Mouse (Mus musculus) CH12.LX (cell line): ENCODE results near the gene Nos1. TPM values are rescaled to one million over a fixed set of nuclear protein-coding genes. Genes with fewer than 3 reads are reported as not detected.

ENCODE experiments used
- DNase-seq: peaks from one replicate; pipeline ENCODE4 v3.0.0-alpha.2; 2013; ENCODE audit errors: extremely low read depth
- H3K27ac ChIP-seq: 2 replicates; pipeline ENCODE4 v1.5.1; 2012; ENCODE audit warnings: low read depth, mild to moderate bottlenecking, control low read depth, moderate library complexity; ENCODE audit not compliant: insufficient read depth
- H3K27me3 ChIP-seq: replicated peaks from 2 replicates; pipeline ENCODE3; 2012; ENCODE audit warnings: inconsistent platforms
- H3K36me3 ChIP-seq, 2 experiments: replicated peaks in 1 of 2; 2 replicates each; pipeline versions ENCODE3 to v1.6.1; 2012; ENCODE audit warnings: inconsistent platforms in 1 of 2, low read length in 1 of 2, mild to moderate bottlenecking in 1 of 2, mixed read lengths in 1 of 2, moderate library complexity in 1 of 2; ENCODE audit not compliant: control insufficient read depth in 1 of 2, insufficient read depth in 1 of 2
- H3K4me1 ChIP-seq, 2 experiments: 2 replicates each; pipeline ENCODE4 v1.6.1; 2012; ENCODE audit warnings: inconsistent platforms in 1 of 2, moderate library complexity in 1 of 2; ENCODE audit not compliant: insufficient read depth in 2 of 2, control insufficient read depth in 1 of 2
- H3K4me2 ChIP-seq: 2 replicates; pipeline ENCODE4 v1.6.1; 2012; ENCODE audit warnings: low read depth, mild to moderate bottlenecking, control low read depth; ENCODE audit not compliant: poor library complexity, insufficient read depth, severe bottlenecking
- H3K4me3 ChIP-seq, 3 experiments: fragments of 150-350 bp in 1 of 3; sonication (generic) in 1 of 3; replicated peaks in 1 of 3; 2 replicates each; pipeline versions ENCODE3 to v1.5.1; 2011 to 2012; ENCODE audit warnings: low read depth in 2 of 3, low read length in 2 of 3, mild to moderate bottlenecking in 2 of 3, moderate library complexity in 2 of 3, control low read depth in 1 of 3, improper control_type of control experiment in 1 of 3, inconsistent platforms in 1 of 3, mixed read lengths in 1 of 3; ENCODE audit not compliant: poor library complexity in 1 of 3
- H3K79me2 ChIP-seq: replicated peaks from 2 replicates; pipeline ENCODE4 v1.6.1; 2012; ENCODE audit warnings: mild to moderate bottlenecking, moderate library complexity; ENCODE audit not compliant: control insufficient read depth, poor library complexity, insufficient read depth, severe bottlenecking; ENCODE audit errors: extremely low read depth
- H3K9ac ChIP-seq: 2 replicates; pipeline ENCODE4 v1.6.1; 2012; ENCODE audit warnings: low read depth, mild to moderate bottlenecking, control low read depth, moderate library complexity; ENCODE audit not compliant: insufficient read depth
- H3K9me3 ChIP-seq: replicated peaks from 2 replicates; pipeline ENCODE3; 2012; ENCODE audit warnings: low read length, inconsistent platforms, mixed read lengths
- CHD1 ChIP-seq: IDR thresholded peaks from 2 replicates; pipeline ENCODE4 v1.6.1; 2012; ENCODE audit warnings: low read depth, low read length, improper control_type of control experiment, inconsistent platforms
- ELF1 ChIP-seq: IDR thresholded peaks from 2 replicates; pipeline ENCODE4 v1.6.1; 2014; ENCODE audit warnings: low read depth, mild to moderate bottlenecking, inconsistent platforms, low read length, improper control_type of control experiment
- HCFC1 ChIP-seq: IDR thresholded peaks from 2 replicates; pipeline ENCODE4 v1.6.1; 2012; ENCODE audit warnings: low read depth, mild to moderate bottlenecking, inconsistent platforms, low read length, improper control_type of control experiment
- JUN ChIP-seq: IDR thresholded peaks from 2 replicates; pipeline ENCODE4 v1.6.1; 2011; ENCODE audit warnings: low read depth, mild to moderate bottlenecking, low read length, improper control_type of control experiment, moderate library complexity; ENCODE audit not compliant: insufficient read depth
- MAX ChIP-seq: IDR thresholded peaks from 2 replicates; pipeline ENCODE4 v1.6.1; 2011; ENCODE audit warnings: low read length, improper control_type of control experiment
- MAZ ChIP-seq: IDR thresholded peaks from 2 replicates; pipeline ENCODE4 v1.6.1; 2012; ENCODE audit warnings: low read depth, mild to moderate bottlenecking, inconsistent platforms, low read length, improper control_type of control experiment, moderate library complexity
- MXI1 ChIP-seq: IDR thresholded peaks from 2 replicates; pipeline ENCODE4 v1.6.1; 2011; ENCODE audit warnings: mild to moderate bottlenecking, low read depth, low read length, improper control_type of control experiment
- MYC ChIP-seq: IDR thresholded peaks from 2 replicates; pipeline ENCODE4 v1.6.1; 2011; ENCODE audit warnings: low read depth, mild to moderate bottlenecking, improper control_type of control experiment, low read length
- RAD21 ChIP-seq: IDR thresholded peaks from 2 replicates; pipeline ENCODE4 v1.6.1; 2011; ENCODE audit warnings: low read depth, mild to moderate bottlenecking, low read length, improper control_type of control experiment, moderate library complexity
- SIN3A ChIP-seq: IDR thresholded peaks from 2 replicates; pipeline ENCODE4 v1.6.1; 2012; ENCODE audit warnings: low read length, improper control_type of control experiment, inconsistent platforms
- TBP ChIP-seq: conservative IDR thresholded peaks from 2 replicates; pipeline ENCODE4 v1.6.1; 2011; ENCODE audit warnings: low read depth, low read length, improper control_type of control experiment
- TCF12 ChIP-seq: IDR thresholded peaks from 2 replicates; pipeline ENCODE4 v1.6.1; 2014; ENCODE audit warnings: low read depth, mild to moderate bottlenecking, inconsistent platforms, low read length, improper control_type of control experiment
- USF1 ChIP-seq: IDR thresholded peaks from 2 replicates; pipeline ENCODE4 v1.6.1; 2014; ENCODE audit warnings: low read depth, mild to moderate bottlenecking, inconsistent platforms, low read length, improper control_type of control experiment
- ZC3H11A ChIP-seq: IDR thresholded peaks from 2 replicates; pipeline ENCODE4 v1.6.1; 2012; ENCODE audit warnings: low read depth, mild to moderate bottlenecking, inconsistent platforms, low read length, improper control_type of control experiment
- ZKSCAN1 ChIP-seq: IDR thresholded peaks from 2 replicates; pipeline ENCODE4 v1.6.1; 2012; ENCODE audit warnings: low read depth, inconsistent platforms, low read length, improper control_type of control experiment, borderline replicate concordance
- ZMIZ1 ChIP-seq: IDR thresholded peaks from 2 replicates; pipeline ENCODE4 v1.6.1; 2012; ENCODE audit warnings: low read depth, mild to moderate bottlenecking, inconsistent platforms, low read length, improper control_type of control experiment
- ZNF384 ChIP-seq: IDR thresholded peaks from 2 replicates; pipeline ENCODE4 v1.6.1; 2012; ENCODE audit warnings: low read depth, low read length, improper control_type of control experiment, inconsistent platforms
- dilution Hi-C: fragments of 300-500 bp; cut with MboI; formaldehyde crosslinking; loops from 2 replicates; pipeline ENCODE4 v1.14.3; 2020; ENCODE audit warnings: low sequenced_read_pairs; ENCODE audit not compliant: extremely low pct_unique_long_range_greater_than_20kb, extremely low pct_ligation_motif_present
- in situ Hi-C: fragments of 300-500 bp; cut with MboI; formaldehyde crosslinking; loops from 3 replicates; pipeline ENCODE4 v1.14.3; 2019; ENCODE audit warnings: low sequenced_read_pairs, low pct_ligation_motif_present, low pct_unique_long_range_greater_than_20kb, mixed read lengths
- polyA plus RNA-seq: library from polyadenylated mRNA; unstranded; fragments of >175 nt; gene quantifications from 2 replicates; pipeline ENCODE4 v1.2.1, GENCODE M21; 2012; ENCODE audit warnings: low read depth; ENCODE audit not compliant: insufficient read length
- total RNA-seq, 2 experiments: library from RNA; depleted of rRNA; stranded (reverse); fragments of 300-350 nt in 1 of 2; fragments of >200 nt in 1 of 2; gene quantifications; 2 replicates each; pipeline ENCODE4 v1.2.3; 2012 to 2014

Gene Nos1
- total and polyA plus RNA-seq, 3 experiments: 2.4 to 17.0 (median 5.6) TPM

GRCm38 (mm10) chr5:117842699-117843098 is 61.9 kb downstream of the Nos1 start:
- DNase-seq: no peak
- Histone ChIP-seq H3K4me1 (peaks cover 0 to 5% of the 10 kb centered on the region in 2 experiments; a peak in 2 of 4 replicates), H3K27ac (no peak overlapping the region), H3K36me3 (no peaks in the 10 kb centered on the region), H3K27me3 (peaks cover 6% of the 10 kb centered on the region), H3K9ac (no peak overlapping the region), H3K79me2 (no peaks in the 10 kb centered on the region)
- dilution Hi-C loops: no loop called here
- TF ChIP-seq ZNF384 (no peak), MXI1 (no peak), JUN (no peak), ZMIZ1 (no peak), ZKSCAN1 (no peak), RAD21 (no peak), CHD1 (no peak), ELF1 (no peak), MYC (no peak), TCF12 (no peak), ZC3H11A (no peak), MAZ (no peak), MAX (no peak), USF1 (no peak)
- TF ChIP-seq, all 38 proteins: peak for 0
- Histone ChIP-seq H3K4me3 (no peak overlapping the region), H3K9me3 (no peaks in the 10 kb centered on the region), H3K4me2 (no peak overlapping the region)
- in situ Hi-C loops: no loop called here

- DNase-seq: peak; percentile 46
- H3K27me3 ChIP-seq: peaks cover 6% of the 10 kb centered on the region
- H3K36me3 ChIP-seq: no peaks in the 10 kb centered on the region
- no peaks in the 10 kb centered on the region for H3K9me3 ChIP-seq
- H3K27ac ChIP-seq: no peak overlapping the region
- H3K4me3 ChIP-seq: no peak overlapping the region
- H3K79me2 ChIP-seq: no peaks in the 10 kb centered on the region
- H3K9ac ChIP-seq: no peak overlapping the region
- dilution Hi-C loops: no loop called here
- no peak overlapping the region for H3K4me2 ChIP-seq
- TF ChIP-seq SIN3A (peak; percentile 67; the same call in 1 of the 2 replicates), HCFC1 (no peak), MXI1 (peak; percentile 44; the same call in 1 of the 2 replicates), TBP (no peak)
- TF ChIP-seq, all 38 proteins: peak for 2
- in situ Hi-C loops: no loop called here
- peaks cover 0 to 5% of the 10 kb centered on the region in 2 experiments; a peak in 1 of 4 replicates for H3K4me1 ChIP-seq
Observed at GRCm38 (mm10) chr5:117844611-117845010, 63.8 kb downstream of the Nos1 start.
